Mouse (Mus musculus): ENCODE measurements around the gene Josd1. TPM values are rescaled to one million over a fixed set of nuclear protein-coding genes. Genes with fewer than 3 reads are reported as not detected.

Josd1 gene
- polyA plus RNA-seq, 1 experiment from 2014 or later = 15.3 TPM

DNA sequence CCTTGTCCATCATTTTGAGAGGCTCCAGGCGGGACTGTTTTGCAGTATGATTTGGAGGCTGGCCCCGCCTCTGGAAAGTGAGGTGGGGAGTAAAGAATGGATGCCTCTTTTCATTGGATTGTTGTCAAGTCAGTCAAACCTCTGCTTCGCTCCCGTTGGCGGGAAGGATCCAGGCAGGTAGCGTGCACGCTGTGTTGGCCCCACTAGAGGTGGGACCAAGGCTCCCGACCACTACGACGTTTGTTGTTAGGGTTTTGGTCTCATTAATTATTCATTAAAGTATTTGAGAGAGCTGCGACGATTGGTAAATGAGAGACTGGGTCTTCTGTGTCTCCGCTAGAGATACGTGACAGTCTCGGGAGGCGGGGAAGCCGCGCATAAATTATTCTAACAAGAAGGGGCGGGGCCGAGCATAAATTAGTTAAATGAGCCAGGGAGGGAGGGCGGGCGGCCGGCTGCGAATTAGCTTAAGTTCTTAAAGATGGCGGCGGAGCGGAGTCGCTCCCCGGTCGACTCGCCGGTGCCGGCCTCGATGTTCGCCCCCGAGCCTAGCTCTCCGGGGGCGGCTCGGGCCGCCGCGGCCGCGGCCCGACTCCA lies 2.8 kb upstream of the Josd1 start, which contains the start of gene Gtpbp1:
Gene Gtpbp1, plus strand, starts transcription at position 420 of the 597 bp plus-strand sequence.
- no peaks in the 10 kb centered on the region for H3K36me3 ChIP-seq (ENCODE audit: control insufficient read depth, insufficient read depth, low read length)
- peak; percentile 96 for ATAC-seq (ENCODE audit: insufficient number of reproducible peaks, insufficient read depth, low FRiP score, low read depth)
- peak within 1 kb of the TSS; percentile 89 for H3K9ac ChIP-seq (replicated peaks; ENCODE audit: low read depth, low read length)
- whole genome bisulfite sequencing = under 1% methylated on average over 45 of the region's 45 CpGs
- peak within 1 kb of the TSS; percentile 72; the same call in 1 of the 2 replicates for H3K27ac ChIP-seq (ENCODE audit: low read length)
- no peaks in the 10 kb centered on the region for H3K27me3 ChIP-seq (ENCODE audit: control insufficient read depth, insufficient read depth, low read length)
- H3K4me2 ChIP-seq (replicated peaks; ENCODE audit: low read depth, low read length) = peak within 1 kb of the TSS; percentile 98
- peak within 1 kb of the TSS; percentile 87 for H3K4me3 ChIP-seq (ENCODE audit: low read depth, low read length)
- H3K4me1 ChIP-seq (ENCODE audit: control insufficient read depth, insufficient read depth, low read length) = peaks cover 34% of the 10 kb centered on the region
- no peaks in the 10 kb centered on the region for H3K9me3 ChIP-seq (ENCODE audit: control insufficient read depth, low read depth, low read length)

DNA sequence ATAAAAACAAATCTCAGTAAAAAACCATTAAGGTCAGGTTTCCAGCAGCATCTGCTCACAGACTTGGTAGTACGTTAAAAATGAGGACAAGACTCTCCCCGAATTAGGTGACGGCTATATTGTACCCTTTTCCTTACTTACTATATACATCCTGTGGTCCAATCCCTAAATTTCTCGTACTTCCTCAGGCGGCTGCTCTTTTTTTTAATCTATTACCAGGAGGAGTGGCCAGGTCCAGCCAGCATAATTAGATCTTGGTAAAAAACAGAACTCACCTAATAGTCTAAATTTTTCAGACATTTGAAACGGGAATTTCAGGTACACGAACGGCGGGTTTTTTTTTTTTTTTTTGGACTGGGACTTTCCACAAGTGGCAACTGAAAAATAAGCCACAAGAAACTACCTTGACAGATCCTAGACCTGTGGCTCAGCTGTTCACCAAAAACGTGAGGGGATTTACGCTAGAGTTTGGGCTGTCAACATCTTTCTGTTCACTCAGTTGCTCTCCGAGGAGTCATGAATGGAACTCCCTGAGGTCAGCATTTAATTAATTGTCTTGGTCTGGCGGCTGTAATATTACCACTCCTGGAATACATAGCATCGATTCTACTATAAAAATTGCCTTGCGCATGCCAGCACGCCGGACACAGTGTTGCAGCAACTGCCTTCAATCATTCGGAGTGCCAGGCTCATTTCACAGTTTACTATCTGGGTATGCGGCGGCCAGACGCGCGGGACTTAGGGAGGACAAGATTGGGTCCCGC lies 2.1 kb upstream of the Josd1 start:
- peak overlapping the region; percentile 25 for H3K4me3 ChIP-seq (ENCODE audit: low read depth, low read length)
- H3K27ac ChIP-seq (ENCODE audit: low read length) = no peak overlapping the region
- no peaks in the 10 kb centered on the region for H3K27me3 ChIP-seq (ENCODE audit: control insufficient read depth, insufficient read depth, low read length)
- peak overlapping the region; percentile 50 for H3K4me2 ChIP-seq (replicated peaks; ENCODE audit: low read depth, low read length)
- WGBS = 14% methylated on average over 24 of the region's 24 CpGs
- no peak overlapping the region for H3K9ac ChIP-seq (replicated peaks; ENCODE audit: low read depth, low read length)
- no peak for ATAC-seq (ENCODE audit: insufficient number of reproducible peaks, insufficient read depth, low FRiP score, low read depth)
- H3K9me3 ChIP-seq (ENCODE audit: control insufficient read depth, low read depth, low read length) = no peaks in the 10 kb centered on the region
- no peaks in the 10 kb centered on the region for H3K36me3 ChIP-seq (ENCODE audit: control insufficient read depth, insufficient read depth, low read length)
- peaks cover 40% of the 10 kb centered on the region for H3K4me1 ChIP-seq (ENCODE audit: control insufficient read depth, insufficient read depth, low read length)

DNA sequence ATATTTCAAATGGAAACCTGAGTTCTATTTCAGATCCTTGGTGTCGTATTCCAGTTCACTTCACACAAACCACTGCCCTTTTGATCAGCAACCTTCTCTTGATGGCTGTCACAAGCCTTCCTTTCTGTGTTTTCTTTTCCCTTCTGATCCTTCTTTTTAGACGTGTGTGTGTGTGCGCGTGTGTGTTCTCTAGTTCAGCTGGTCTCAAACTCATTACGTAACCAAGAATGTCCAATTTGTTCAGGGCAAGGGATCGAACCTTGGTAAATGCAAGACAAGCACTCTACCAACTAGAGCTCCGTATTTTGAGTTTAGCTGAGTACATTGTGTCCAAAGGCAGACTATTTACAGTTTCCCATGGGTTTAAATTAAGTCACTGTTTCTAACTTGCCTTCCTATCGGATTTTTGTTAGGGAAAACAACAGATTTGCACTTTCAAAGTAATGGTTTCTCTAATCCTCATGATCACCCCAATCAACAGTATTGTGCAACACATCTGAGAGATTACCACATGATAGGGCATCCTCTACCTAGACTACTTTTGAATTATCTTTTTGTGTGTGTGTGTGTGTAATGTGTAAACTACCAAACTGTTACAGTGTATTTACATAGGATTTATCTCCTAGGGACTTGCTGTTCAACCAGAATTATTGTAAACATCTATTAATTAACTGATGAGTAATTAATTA lies 693 bp upstream of the Josd1 start:
- peak overlapping the region; percentile 86; the same call in 1 of the 2 replicates for H3K9ac ChIP-seq (replicated peaks; ENCODE audit: low read depth, low read length)
- 5% methylated on average over 8 of the region's 8 CpGs for WGBS
- H3K27me3 ChIP-seq (ENCODE audit: control insufficient read depth, insufficient read depth, low read length) = no peaks in the 10 kb centered on the region
- H3K36me3 ChIP-seq (ENCODE audit: control insufficient read depth, insufficient read depth, low read length) = no peaks in the 10 kb centered on the region
- peak overlapping the region; percentile 96 for H3K27ac ChIP-seq (ENCODE audit: low read length)
- H3K4me1 ChIP-seq (ENCODE audit: control insufficient read depth, insufficient read depth, low read length) = peaks cover 55% of the 10 kb centered on the region
- peak overlapping the region; percentile 75 for H3K4me2 ChIP-seq (replicated peaks; ENCODE audit: low read depth, low read length)
- H3K9me3 ChIP-seq (ENCODE audit: control insufficient read depth, low read depth, low read length) = no peaks in the 10 kb centered on the region
- peak overlapping the region; percentile 90 for H3K4me3 ChIP-seq (ENCODE audit: low read depth, low read length)
- ATAC-seq (ENCODE audit: insufficient number of reproducible peaks, insufficient read depth, low FRiP score, low read depth) = no peak

DNA sequence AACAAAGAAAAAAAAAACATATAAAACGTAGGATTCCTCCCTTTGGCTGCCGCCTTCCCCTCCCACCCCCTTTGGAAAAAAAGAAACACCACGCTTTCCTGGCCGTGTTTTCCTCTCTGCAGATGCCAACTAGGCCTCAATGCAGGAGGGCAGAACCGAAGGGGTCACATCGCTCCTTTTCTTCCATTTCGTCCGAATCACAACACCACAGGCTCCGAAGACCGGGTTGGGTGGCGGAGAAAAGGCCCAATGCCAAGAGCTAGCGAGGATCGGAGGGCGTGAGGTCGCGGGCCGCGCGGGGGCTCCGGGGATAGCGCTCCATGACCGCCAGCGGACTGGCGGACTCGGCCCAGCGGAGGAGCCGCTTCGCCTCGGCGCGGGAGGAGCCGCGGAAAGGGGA lies 544 bp downstream of the Josd1 start:
- WGBS = under 1% methylated on average over 33 of the region's 33 CpGs
- no peaks in the 10 kb centered on the region for H3K36me3 ChIP-seq (ENCODE audit: control insufficient read depth, insufficient read depth, low read length)

DNA sequence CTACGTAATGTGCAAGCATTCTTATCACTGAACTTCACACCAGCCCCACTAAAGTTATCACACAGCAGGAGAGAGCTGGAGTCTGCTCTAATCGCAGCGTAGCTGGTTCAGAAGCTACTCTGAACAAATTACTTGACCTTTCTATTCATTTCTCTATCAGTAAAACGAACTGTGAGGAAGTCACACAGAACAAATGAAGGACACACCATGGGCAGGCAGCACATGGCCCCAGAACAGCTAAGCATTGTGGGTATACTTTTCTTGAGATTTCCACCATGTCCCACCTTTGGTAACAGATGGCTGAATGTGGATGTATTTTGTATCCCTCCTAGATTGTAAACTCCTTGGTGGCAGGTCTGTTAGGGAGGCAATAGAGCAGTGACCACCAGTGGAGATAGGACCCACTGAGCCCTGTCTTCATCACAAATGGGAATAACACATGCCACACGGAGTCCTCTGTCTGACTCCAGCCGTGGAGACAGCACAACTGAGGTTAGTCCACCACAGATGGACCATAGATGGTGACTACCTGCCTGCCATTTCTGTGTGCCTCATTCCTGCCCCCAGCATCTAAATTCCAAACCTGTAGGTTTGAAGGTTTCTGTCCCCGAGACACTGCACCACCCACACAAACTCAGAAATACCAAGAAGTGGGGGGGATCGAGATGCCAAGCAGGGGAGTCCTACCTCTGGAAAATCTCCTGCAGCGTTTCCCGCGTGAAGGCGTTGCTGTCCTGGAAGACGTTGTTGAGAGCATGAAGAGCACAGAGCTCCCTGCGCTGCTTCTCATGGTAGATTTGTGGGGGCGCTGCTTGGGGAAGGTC lies 1.5 kb downstream of the Josd1 start:
- Histone ChIP-seq H3K9ac (replicated peaks; ENCODE audit: low read depth, low read length) (peak overlapping the region; percentile 86; the same call in 1 of the 2 replicates), H3K27ac (ENCODE audit: low read length) (no peak overlapping the region), H3K36me3 (ENCODE audit: control insufficient read depth, insufficient read depth, low read length) (no peaks in the 10 kb centered on the region), H3K27me3 (ENCODE audit: control insufficient read depth, insufficient read depth, low read length) (no peaks in the 10 kb centered on the region), H3K4me1 (ENCODE audit: control insufficient read depth, insufficient read depth, low read length) (peaks cover 47% of the 10 kb centered on the region), H3K4me3 (ENCODE audit: low read depth, low read length) (peak overlapping the region; percentile 90), H3K9me3 (ENCODE audit: control insufficient read depth, low read depth, low read length) (no peaks in the 10 kb centered on the region), H3K4me2 (replicated peaks; ENCODE audit: low read depth, low read length) (peak overlapping the region; percentile 75)
- 11% methylated on average over 15 of the region's 15 CpGs for WGBS
- ATAC-seq (ENCODE audit: insufficient number of reproducible peaks, insufficient read depth, low FRiP score, low read depth) = no peak

More for the DNA sequence above, 544 bp downstream of the Josd1 start:
- H3K4me1 ChIP-seq (ENCODE audit: control insufficient read depth, insufficient read depth, low read length) = peaks cover 56% of the 10 kb centered on the region
- peak overlapping the region; percentile 86 for H3K9ac ChIP-seq (replicated peaks; ENCODE audit: low read depth, low read length)
- no peaks in the 10 kb centered on the region for H3K27me3 ChIP-seq (ENCODE audit: control insufficient read depth, insufficient read depth, low read length)
- H3K4me3 ChIP-seq (ENCODE audit: low read depth, low read length) = peak overlapping the region; percentile 90
- no peak for ATAC-seq (ENCODE audit: insufficient number of reproducible peaks, insufficient read depth, low FRiP score, low read depth)
- H3K4me2 ChIP-seq (replicated peaks; ENCODE audit: low read depth, low read length) = peak overlapping the region; percentile 75
- no peaks in the 10 kb centered on the region for H3K9me3 ChIP-seq (ENCODE audit: control insufficient read depth, low read depth, low read length)
- peak overlapping the region; percentile 96 for H3K27ac ChIP-seq (ENCODE audit: low read length)

DNA sequence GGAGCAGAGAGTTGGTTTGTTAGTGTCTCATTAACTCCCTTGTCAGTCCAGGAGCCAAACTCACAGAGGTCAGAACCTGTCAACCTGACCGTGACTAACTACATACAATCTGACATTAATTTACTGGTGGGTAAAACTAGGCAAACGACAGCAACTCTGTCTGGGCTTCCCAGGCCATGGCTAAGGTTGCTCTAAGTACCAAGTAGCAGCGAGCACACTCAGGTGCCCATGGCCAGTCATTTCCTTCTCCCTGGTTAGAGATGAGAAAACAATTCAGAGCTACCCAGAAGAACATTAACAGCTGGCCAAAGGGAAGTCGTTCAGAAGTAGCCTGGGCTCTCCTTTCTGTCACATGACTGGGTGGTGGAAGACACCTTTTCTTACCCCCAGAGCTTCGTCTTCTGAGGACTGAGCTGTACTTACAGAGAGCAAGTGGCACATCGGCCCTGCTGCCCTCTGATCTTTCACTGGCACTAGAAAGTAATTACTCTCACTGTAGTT lies 2.5 kb downstream of the Josd1 start:
- Histone ChIP-seq H3K27me3 (ENCODE audit: control insufficient read depth, insufficient read depth, low read length) (no peaks in the 10 kb centered on the region), H3K36me3 (ENCODE audit: control insufficient read depth, insufficient read depth, low read length) (no peaks in the 10 kb centered on the region), H3K9ac (replicated peaks; ENCODE audit: low read depth, low read length) (peak overlapping the region; percentile 86; the same call in 1 of the 2 replicates), H3K9me3 (ENCODE audit: control insufficient read depth, low read depth, low read length) (no peaks in the 10 kb centered on the region), H3K4me2 (replicated peaks; ENCODE audit: low read depth, low read length) (peak overlapping the region; percentile 75), H3K4me1 (ENCODE audit: control insufficient read depth, insufficient read depth, low read length) (peaks cover 47% of the 10 kb centered on the region), H3K4me3 (ENCODE audit: low read depth, low read length) (peak overlapping the region; percentile 90), H3K27ac (ENCODE audit: low read length) (no peak overlapping the region)
- ATAC-seq (ENCODE audit: insufficient number of reproducible peaks, insufficient read depth, low FRiP score, low read depth) = no peak
- 26% methylated on average over 6 of the region's 6 CpGs for WGBS

DNA sequence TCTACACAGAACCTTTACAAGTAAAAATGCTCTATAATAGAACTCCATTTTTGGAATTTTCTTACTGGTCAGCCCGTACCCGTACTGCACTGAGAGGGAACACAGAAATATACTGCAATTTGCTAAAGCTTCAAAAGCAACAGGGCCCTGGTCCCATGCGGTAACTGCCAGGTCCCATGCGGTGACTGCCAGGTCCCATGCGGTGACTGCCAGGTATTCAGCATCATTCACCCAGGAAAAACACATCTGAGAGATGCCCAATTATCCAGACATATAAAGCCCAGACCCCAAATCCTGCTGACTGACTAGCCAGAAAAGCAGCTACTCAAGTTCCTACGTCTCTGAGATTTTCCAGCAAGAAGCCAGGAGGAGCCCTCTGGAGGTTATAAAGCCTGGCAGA lies 3.1 kb downstream of the Josd1 start:
- ATAC-seq (ENCODE audit: insufficient number of reproducible peaks, insufficient read depth, low FRiP score, low read depth) = no peak
- H3K27ac ChIP-seq (ENCODE audit: low read length) = no peak overlapping the region

More for the DNA sequence above, 3.1 kb downstream of the Josd1 start:
- H3K27me3 ChIP-seq (ENCODE audit: control insufficient read depth, insufficient read depth, low read length) = no peaks in the 10 kb centered on the region
- H3K9me3 ChIP-seq (ENCODE audit: control insufficient read depth, low read depth, low read length) = no peaks in the 10 kb centered on the region
- H3K9ac ChIP-seq (replicated peaks; ENCODE audit: low read depth, low read length) = no peak overlapping the region
- H3K36me3 ChIP-seq (ENCODE audit: control insufficient read depth, insufficient read depth, low read length) = peaks cover under 1% of the 10 kb centered on the region; the same call in 1 of the 2 replicates
- H3K4me3 ChIP-seq (ENCODE audit: low read depth, low read length) = peak overlapping the region; percentile 90; the same call in 1 of the 2 replicates
- peaks cover 43% of the 10 kb centered on the region for H3K4me1 ChIP-seq (ENCODE audit: control insufficient read depth, insufficient read depth, low read length)
- H3K4me2 ChIP-seq (replicated peaks; ENCODE audit: low read depth, low read length) = peak overlapping the region; percentile 75
- WGBS = 73% methylated on average over 6 of the region's 6 CpGs
